Mouse (Mus musculus): ENCODE results near the gene Gcsh. TPM values are rescaled to one million over a fixed set of nuclear protein-coding genes. Genes with fewer than 3 reads are reported as not detected.

Gcsh gene
- total and polyA plus RNA-seq, 3 experiments, result 77.1 to 137 TPM; not detected in 1

- Histone ChIP-seq H3K4me3 (ENCODE audit: control insufficient read depth in 1 of 2, insufficient read depth in 1 of 2, low read depth in 2 of 2, low read length in 2 of 2) (peak within 1 kb of the TSS; percentile 90 to 91), H3K9ac (ENCODE audit: control insufficient read depth, low read depth, low read length, poor library complexity, severe bottlenecking) (peak within 1 kb of the TSS; percentile 84), H3K27ac (ENCODE audit: control insufficient read depth, low read depth, low read length) (peak within 1 kb of the TSS; percentile 45), H3K27me3 (ENCODE audit: control insufficient read depth in 1 of 2, insufficient read depth in 2 of 2, low read length in 2 of 2) (no peaks in the 10 kb centered on the region), H3K79me2 (ENCODE audit: control insufficient read depth, insufficient read depth, low read length, poor library complexity) (peaks cover 24% of the 10 kb centered on the region), H3K9me3 (replicated peaks; ENCODE audit: insufficient read depth, low read length) (no peaks in the 10 kb centered on the region), H3K4me1 (ENCODE audit: control insufficient read depth in 1 of 2, insufficient read depth in 2 of 2, low read length in 2 of 2) (peaks cover 2 to 33% of the 10 kb centered on the region in 2 experiments), H3K36me3 (ENCODE audit: control insufficient read depth in 1 of 2, insufficient read depth in 2 of 2, low read length in 2 of 2) (peaks cover 0 to 29% of the 10 kb centered on the region in 2 experiments; a peak in 2 of 4 replicates)
- DNase-seq (ENCODE audit: low read depth, low spot score), result peak; percentile 88
- TF ChIP-seq TBP (IDR thresholded peaks at IDR 0.05; ENCODE audit: low read depth, low read length), result peak; percentile 38; the same call in 1 of the 2 replicates
- peak; percentile 76 for TF ChIP-seq SIN3A (IDR thresholded peaks at IDR 0.05; ENCODE audit: low read length)
- peak; percentile 70 for TF ChIP-seq HCFC1 (IDR thresholded peaks at IDR 0.05; ENCODE audit: low read depth, low read length)
- TF ChIP-seq RAD21 (IDR thresholded peaks at IDR 0.05; ENCODE audit: low read depth, low read length), result peak; percentile 10; the same call in 1 of the 2 replicates
- TF ChIP-seq EP300 (IDR thresholded peaks at IDR 0.05; ENCODE audit: low read depth in 1 of 2, low read length in 2 of 2), result no peak
- peak; percentile 72 for TF ChIP-seq ELF1 (IDR thresholded peaks at IDR 0.05; ENCODE audit: low read depth, low read length)
- peak; percentile 58 for TF ChIP-seq NELFE (IDR thresholded peaks at IDR 0.05; ENCODE audit: low read depth, low read length)
- peak; percentile 49; the same call in 1 of the 2 replicates for TF ChIP-seq SMC3 (IDR thresholded peaks at IDR 0.05; ENCODE audit: low read depth, low read length)
- TF ChIP-seq NRF1 (IDR thresholded peaks at IDR 0.05; ENCODE audit: insufficient read depth, low read depth, low read length, poor library complexity, severe bottlenecking), result no peak
- TF ChIP-seq CHD1 (IDR thresholded peaks at IDR 0.05; ENCODE audit: low read depth, low read length), result no peak
- no peak for TF ChIP-seq BHLHE40 (IDR thresholded peaks at IDR 0.05; ENCODE audit: borderline replicate concordance, low read depth, low read length)
- TF ChIP-seq MYC (IDR thresholded peaks at IDR 0.05; ENCODE audit: low read depth, low read length), result peak; percentile 95
- TF ChIP-seq MAFK (IDR thresholded peaks at IDR 0.05; ENCODE audit: borderline replicate concordance, low read depth, low read length), result no peak
- peak; percentile 95 for TF ChIP-seq MAX (IDR thresholded peaks at IDR 0.05; ENCODE audit: low read length)
- TF ChIP-seq MEF2A (IDR thresholded peaks at IDR 0.05; ENCODE audit: extremely low read depth, insufficient replicate concordance, low read depth, low read length, poor library complexity, severe bottlenecking), result no peak
- TF ChIP-seq TCF12 (IDR thresholded peaks at IDR 0.05; ENCODE audit: low read depth, low read length), result peak; percentile 29; the same call in 1 of the 2 replicates
- no peak for TF ChIP-seq POLR2AphosphoS2 (IDR thresholded peaks at IDR 0.05; ENCODE audit: low read length)
- TF ChIP-seq CTCF (IDR thresholded peaks at IDR 0.05 in 2 of 3, conservative IDR thresholded peaks at IDR 0.05 in 1 of 3; ENCODE audit: control insufficient read depth in 1 of 3, insufficient read depth in 1 of 3, low read depth in 2 of 3, low read length in 3 of 3, poor library complexity in 1 of 3, severe bottlenecking in 1 of 3), result peak; percentile 38 to 83 (median 71)
- peak; percentile 73 to 90 for TF ChIP-seq POLR2A (IDR thresholded peaks at IDR 0.05; ENCODE audit: control insufficient read depth in 1 of 2, insufficient read depth in 1 of 2, low read depth in 1 of 2, low read length in 2 of 2, poor library complexity in 1 of 2)
- TF ChIP-seq E2F4 (IDR thresholded peaks at IDR 0.05; ENCODE audit: borderline replicate concordance, low read depth, low read length), result no peak
- TF ChIP-seq MXI1 (IDR thresholded peaks at IDR 0.05; ENCODE audit: low read depth, low read length), result peak; percentile 94
- TF ChIP-seq MAZ (IDR thresholded peaks at IDR 0.05; ENCODE audit: low read depth, low read length), result peak; percentile 59; the same call in 1 of the 2 replicates
- TF ChIP-seq ZMIZ1 (IDR thresholded peaks at IDR 0.05; ENCODE audit: low read depth, low read length), result peak; percentile 48; the same call in 1 of the 2 replicates
- no peak for TF ChIP-seq ZKSCAN1 (IDR thresholded peaks at IDR 0.05; ENCODE audit: low read depth, low read length)
Observed at GRCm38 (mm10) chr8:116943161-116943554, 50.2 kb downstream of the Gcsh start, which contains the start of gene Atmin. Atmin (plus strand) TSS chr8:116943393.

Data from MEL (cell line).